Mouse (Mus musculus) adrenal gland, adult (tissue): ENCODE results near the gene Kcnj14.

Experiments
- DNase-seq, 2 experiments: peaks; one replicate each; pipeline ENCODE4 v3.0.0; 2022 to 2023; ENCODE audit warnings: low spot score in 1 of 2; ENCODE audit not compliant: inconsistent age in 2 of 2

Gene Kcnj14

GRCm38 (mm10) chr7:45824598-45824997, at the start of gene Kcnj14:
Kcnj14 (minus strand) TSS chr7:45824782.
- DNase-seq = no peak

- peak; percentile 78 to 94 for DNase-seq
These were observed 48.7 kb upstream of the Kcnj14 start for GRCm38 (mm10) chr7:45873061-45873947.

- peak; percentile 89 to 96 for DNase-seq
These were observed 48.0 kb upstream of the Kcnj14 start, which contains the start of gene Kdelr1 for GRCm38 (mm10) chr7:45872624-45873023. Kdelr1 (plus strand) TSS chr7:45872772.

GRCm38 (mm10) chr7:45870282-45871058, 45.9 kb upstream of the Kcnj14 start:
- no peak for DNase-seq

- DNase-seq = peak in 1 of 2 experiments; percentile 47
These were observed 45.2 kb upstream of the Kcnj14 start for GRCm38 (mm10) chr7:45869787-45870186.

- DNase-seq = peak in 1 of 2 experiments; percentile 53
These were observed 44.6 kb upstream of the Kcnj14 start for GRCm38 (mm10) chr7:45869107-45869670.

GRCm38 (mm10) chr7:45867871-45868270, 43.3 kb upstream of the Kcnj14 start:
- no peak for DNase-seq

- peak; percentile 94 to 97 for DNase-seq
These were observed 41.6 kb upstream of the Kcnj14 start for GRCm38 (mm10) chr7:45865925-45866910.

- DNase-seq = no peak
These were observed 39.9 kb upstream of the Kcnj14 start for GRCm38 (mm10) chr7:45864435-45864834.

- no peak for DNase-seq
These were observed 38.2 kb upstream of the Kcnj14 start for GRCm38 (mm10) chr7:45862804-45863203.

- DNase-seq = no peak
These were observed 34.4 kb upstream of the Kcnj14 start for GRCm38 (mm10) chr7:45859008-45859407.

- DNase-seq = no peak
These were observed 32.6 kb upstream of the Kcnj14 start for GRCm38 (mm10) chr7:45856950-45857901.

- DNase-seq = no peak
These were observed 28.5 kb upstream of the Kcnj14 start for GRCm38 (mm10) chr7:45853089-45853488.

GRCm38 (mm10) chr7:45850661-45851060, 26.1 kb upstream of the Kcnj14 start:
- peak; percentile 26 to 69 for DNase-seq

- no peak for DNase-seq
These were observed 24.0 kb upstream of the Kcnj14 start for GRCm38 (mm10) chr7:45848447-45849027.

- DNase-seq = no peak
These were observed 18.6 kb upstream of the Kcnj14 start for GRCm38 (mm10) chr7:45842950-45843744.

GRCm38 (mm10) chr7:45833924-45834323, 9.3 kb upstream of the Kcnj14 start:
- DNase-seq = no peak
